Mouse (Mus musculus): ENCODE results near the gene Olfr1474. TPM values are rescaled to one million over a fixed set of nuclear protein-coding genes. Genes with fewer than 3 reads are reported as not detected.

Olfr1474 gene
- total and polyA plus RNA-seq, 3 experiments: not detected

DNA sequence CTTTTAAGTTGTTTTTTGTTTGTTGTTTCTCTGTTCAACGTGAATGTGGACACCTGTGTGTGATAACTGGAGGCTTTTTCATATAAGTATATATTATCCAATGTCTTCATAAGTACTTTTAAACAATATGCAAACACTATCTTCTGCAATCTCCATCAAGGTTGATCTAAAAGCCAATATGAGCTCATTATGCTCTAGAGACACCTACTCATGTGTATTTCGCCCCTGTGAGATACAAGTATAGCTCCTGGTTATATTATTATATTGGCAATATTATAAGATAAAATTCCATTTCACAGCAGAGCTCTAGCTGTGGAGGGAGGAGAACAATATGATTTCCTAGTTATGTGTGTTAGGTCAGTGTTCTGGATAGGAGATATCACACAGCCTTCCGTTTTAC lies 30.9 kb downstream of the Olfr1474 start, which contains the start of gene Olfr1477:
TSS of gene Olfr1477 (plus strand) at position 301 of the 400 bp plus-strand sequence.
- no peak for TF ChIP-seq BHLHE40 (IDR thresholded peaks at IDR 0.05; ENCODE audit: low read depth, low read length)
- TF ChIP-seq MAFK (IDR thresholded peaks at IDR 0.05; ENCODE audit: insufficient replicate concordance, low read length): no peak
- TF ChIP-seq EP300 (IDR thresholded peaks at IDR 0.05; ENCODE audit: low read length): no peak
- TF ChIP-seq JUN (IDR thresholded peaks at IDR 0.05; ENCODE audit: insufficient read depth, low read depth, low read length): no peak
- no peak for TF ChIP-seq NRF1 (IDR thresholded peaks at IDR 0.05; ENCODE audit: low read depth, low read length)
- no peak for TF ChIP-seq SIN3A (IDR thresholded peaks at IDR 0.05; ENCODE audit: low read length)
- DNase-seq (ENCODE audit: extremely low read depth): no peak
- no peak within 1 kb of the TSS for H3K9ac ChIP-seq (ENCODE audit: insufficient read depth, low read depth)
- no peaks in the 10 kb centered on the region for H3K9me3 ChIP-seq (replicated peaks; ENCODE audit: low read length)
- H3K4me2 ChIP-seq (ENCODE audit: insufficient read depth, low read depth, poor library complexity, severe bottlenecking): no peak within 1 kb of the TSS
- no peak within 1 kb of the TSS for H3K27ac ChIP-seq (ENCODE audit: insufficient read depth, low read depth)
- no peaks in the 10 kb centered on the region for H3K27me3 ChIP-seq (replicated peaks)
- dilution Hi-C loops (cut with MboI; ENCODE audit: extremely low pct_ligation_motif_present, extremely low pct_unique_long_range_greater_than_20kb, low sequenced_read_pairs) (no loop called here), in situ Hi-C loops (cut with MboI; ENCODE audit: low pct_ligation_motif_present, low pct_unique_long_range_greater_than_20kb, low sequenced_read_pairs) (no loop called here)
- no peaks in the 10 kb centered on the region for H3K79me2 ChIP-seq (replicated peaks; ENCODE audit: control insufficient read depth, extremely low read depth, insufficient read depth, poor library complexity, severe bottlenecking)
- no peaks in the 10 kb centered on the region for H3K36me3 ChIP-seq (replicated peaks in 1 of 2; ENCODE audit: control insufficient read depth in 1 of 2, insufficient read depth in 1 of 2, low read length in 1 of 2)
- no peaks in the 10 kb centered on the region for H3K4me1 ChIP-seq (ENCODE audit: control insufficient read depth in 1 of 2, insufficient read depth in 2 of 2)
- H3K4me3 ChIP-seq (replicated peaks in 1 of 3; ENCODE audit: low read depth in 2 of 3, low read length in 2 of 3, poor library complexity in 1 of 3): no peak within 1 kb of the TSS

Other genes starting within 250 kb of the Olfr1474 start
- gene Olfr1463, start 238.2 kb upstream of the Olfr1474 start, total RNA-seq (2012; rRNA removed): not detected in 2 replicates
- gene Olfr1463, start 238.2 kb upstream of the Olfr1474 start, total RNA-seq (2014; rRNA removed): not detected in 2 replicates
- gene Olfr1463, start 238.2 kb upstream of the Olfr1474 start, polyA plus RNA-seq (2012; ENCODE audit: insufficient read length, low read depth): not detected in 2 replicates
- not detected in 2 replicates for gene Olfr1465, start 154.0 kb upstream of the Olfr1474 start, total RNA-seq (2012; rRNA removed)
- gene Olfr1465, start 154.0 kb upstream of the Olfr1474 start, total RNA-seq (2014; rRNA removed): not detected in 2 replicates
- gene Olfr1465, start 154.0 kb upstream of the Olfr1474 start, polyA plus RNA-seq (2012; ENCODE audit: insufficient read length, low read depth): not detected in 2 replicates
- gene Olfr1466, start 130.7 kb upstream of the Olfr1474 start, total RNA-seq (2012; rRNA removed): not detected in 2 replicates
- gene Olfr1466, start 130.7 kb upstream of the Olfr1474 start, total RNA-seq (2014; rRNA removed): not detected in 2 replicates
- gene Olfr1466, start 130.7 kb upstream of the Olfr1474 start, polyA plus RNA-seq (2012; ENCODE audit: insufficient read length, low read depth): not detected in 2 replicates
- gene Olfr1467, start 107.3 kb upstream of the Olfr1474 start, total RNA-seq (2012; rRNA removed): not detected in 2 replicates
- not detected in 2 replicates for gene Olfr1467, start 107.3 kb upstream of the Olfr1474 start, total RNA-seq (2014; rRNA removed)
- gene Olfr1467, start 107.3 kb upstream of the Olfr1474 start, polyA plus RNA-seq (2012; ENCODE audit: insufficient read length, low read depth): not detected in 2 replicates
- gene Olfr1469, start 61.7 kb upstream of the Olfr1474 start, total RNA-seq (2012; rRNA removed): not detected in 2 replicates
- gene Olfr1469, start 61.7 kb upstream of the Olfr1474 start, total RNA-seq (2014; rRNA removed): not detected in 2 replicates
- not detected in 2 replicates for gene Olfr1469, start 61.7 kb upstream of the Olfr1474 start, polyA plus RNA-seq (2012; ENCODE audit: insufficient read length, low read depth)
- not detected in 2 replicates for gene Olfr1471, start 26.2 kb upstream of the Olfr1474 start, total RNA-seq (2012; rRNA removed)
- gene Olfr1471, start 26.2 kb upstream of the Olfr1474 start, total RNA-seq (2014; rRNA removed): not detected in 2 replicates
- not detected in 2 replicates for gene Olfr1471, start 26.2 kb upstream of the Olfr1474 start, polyA plus RNA-seq (2012; ENCODE audit: insufficient read length, low read depth)
- not detected in 2 replicates for gene Olfr1472, start 13.5 kb upstream of the Olfr1474 start, total RNA-seq (2012; rRNA removed)
- not detected in 2 replicates for gene Olfr1472, start 13.5 kb upstream of the Olfr1474 start, total RNA-seq (2014; rRNA removed)
- gene Olfr1472, start 13.5 kb upstream of the Olfr1474 start, polyA plus RNA-seq (2012; ENCODE audit: insufficient read length, low read depth): not detected in 2 replicates
- not detected in 2 replicates for gene Olfr1475, start 10.6 kb downstream of the Olfr1474 start, total RNA-seq (2012; rRNA removed)
- not detected in 2 replicates for gene Olfr1475, start 10.6 kb downstream of the Olfr1474 start, total RNA-seq (2014; rRNA removed)
- not detected in 2 replicates for gene Olfr1475, start 10.6 kb downstream of the Olfr1474 start, polyA plus RNA-seq (2012; ENCODE audit: insufficient read length, low read depth)
- not detected in 2 replicates for gene Olfr1477, start 31.0 kb downstream of the Olfr1474 start, total RNA-seq (2012; rRNA removed)
- gene Olfr1477, start 31.0 kb downstream of the Olfr1474 start, total RNA-seq (2014; rRNA removed): not detected in 2 replicates
- gene Olfr1477, start 31.0 kb downstream of the Olfr1474 start, polyA plus RNA-seq (2012; ENCODE audit: insufficient read length, low read depth): not detected in 2 replicates
- not detected in 2 replicates for gene Olfr1480, start 58.3 kb downstream of the Olfr1474 start, total RNA-seq (2012; rRNA removed)
- not detected in 2 replicates for gene Olfr1480, start 58.3 kb downstream of the Olfr1474 start, total RNA-seq (2014; rRNA removed)
- not detected in 2 replicates for gene Olfr1480, start 58.3 kb downstream of the Olfr1474 start, polyA plus RNA-seq (2012; ENCODE audit: insufficient read length, low read depth)
- not detected in 2 replicates for gene Olfr1484, start 113.9 kb downstream of the Olfr1474 start, total RNA-seq (2012; rRNA removed)
- not detected in 2 replicates for gene Olfr1484, start 113.9 kb downstream of the Olfr1474 start, total RNA-seq (2014; rRNA removed)
- not detected in 2 replicates for gene Olfr1484, start 113.9 kb downstream of the Olfr1474 start, polyA plus RNA-seq (2012; ENCODE audit: insufficient read length, low read depth)
- gene Olfr1487, start 147.8 kb downstream of the Olfr1474 start, total RNA-seq (2012; rRNA removed): not detected in 2 replicates
- gene Olfr1487, start 147.8 kb downstream of the Olfr1474 start, total RNA-seq (2014; rRNA removed): not detected in 2 replicates
- not detected in 2 replicates for gene Olfr1487, start 147.8 kb downstream of the Olfr1474 start, polyA plus RNA-seq (2012; ENCODE audit: insufficient read length, low read depth)
- gene Olfr1489, start 162.1 kb downstream of the Olfr1474 start, total RNA-seq (2012; rRNA removed): not detected in 2 replicates
- gene Olfr1489, start 162.1 kb downstream of the Olfr1474 start, total RNA-seq (2014; rRNA removed): not detected in 2 replicates
- not detected in 2 replicates for gene Olfr1489, start 162.1 kb downstream of the Olfr1474 start, polyA plus RNA-seq (2012; ENCODE audit: insufficient read length, low read depth)
- gene Olfr1490, start 181.5 kb downstream of the Olfr1474 start, total RNA-seq (2012; rRNA removed): not detected in 2 replicates
- gene Olfr1490, start 181.5 kb downstream of the Olfr1474 start, total RNA-seq (2014; rRNA removed): not detected in 2 replicates
- not detected in 2 replicates for gene Olfr1490, start 181.5 kb downstream of the Olfr1474 start, polyA plus RNA-seq (2012; ENCODE audit: insufficient read length, low read depth)
- gene Olfr1491, start 227.7 kb downstream of the Olfr1474 start, total RNA-seq (2012; rRNA removed): not detected in 2 replicates
- gene Olfr1491, start 227.7 kb downstream of the Olfr1474 start, total RNA-seq (2014; rRNA removed): not detected in 2 replicates
- gene Olfr1491, start 227.7 kb downstream of the Olfr1474 start, polyA plus RNA-seq (2012; ENCODE audit: insufficient read length, low read depth): not detected in 2 replicates